Mouse (Mus musculus) spleen, adult 2 months (tissue): ENCODE data around the gene Ankrd10.

ENCODE experiments used
- CTCF ChIP-seq: fragments of 200-500 bp; IDR thresholded peaks from 2 replicates; pipeline ENCODE4 v1.5.1; 2011; ENCODE audit warnings: mild to moderate bottlenecking, inconsistent platforms; ENCODE audit not compliant: insufficient read depth, insufficient read length, insufficient replicate concordance; ENCODE audit errors: extremely low read depth
- POLR2A ChIP-seq: fragments of 200-500 bp; IDR thresholded peaks from 2 replicates; pipeline ENCODE4 v1.6.1; 2011; ENCODE audit warnings: low read depth, low read length, inconsistent platforms

GRCm38 (mm10) chr8:11635611-11636081, at the start of gene Ankrd10:
- TF ChIP-seq CTCF: no peak
- peak; percentile 88 for TF ChIP-seq POLR2A
